Mouse (Mus musculus) kidney, postnatal 14 days (tissue): Measurements from ENCODE around the gene Gm6465.
"Not testable (repeated sequence)": the region's sequence is repeated elsewhere in the genome, so short reads cannot be mapped to it uniquely, and the experiment has no call there.

Source experiments
- DNase-seq: peaks from one replicate; pipeline ENCODE4 v3.0.0; 2022; ENCODE audit warnings: mixed read lengths

Gm6465 gene

DNA sequence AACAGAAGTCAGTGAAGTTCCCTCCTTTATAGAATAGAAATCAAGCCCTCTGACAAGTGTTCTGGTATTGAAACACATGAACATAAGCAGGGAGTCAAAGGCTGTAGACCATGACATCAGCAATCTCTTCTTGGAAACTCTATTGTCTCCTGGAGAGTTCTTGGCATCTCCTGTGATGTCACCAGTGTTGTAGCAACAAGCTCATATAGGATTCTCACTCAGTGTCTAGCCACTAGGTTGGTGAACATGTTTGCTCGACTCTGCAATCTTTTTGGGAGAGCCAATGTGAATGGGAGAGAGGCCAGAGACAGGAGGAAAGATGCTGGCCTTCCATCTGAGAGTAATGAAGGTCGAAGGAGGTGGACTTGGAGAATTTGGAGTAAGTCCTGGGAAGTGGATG is at the start of gene Gm6465:
Gene Gm6465 (plus strand): TSS at position 301 of the 400 bp plus-strand sequence.
- not testable (repeated sequence) for DNase-seq

DNA sequence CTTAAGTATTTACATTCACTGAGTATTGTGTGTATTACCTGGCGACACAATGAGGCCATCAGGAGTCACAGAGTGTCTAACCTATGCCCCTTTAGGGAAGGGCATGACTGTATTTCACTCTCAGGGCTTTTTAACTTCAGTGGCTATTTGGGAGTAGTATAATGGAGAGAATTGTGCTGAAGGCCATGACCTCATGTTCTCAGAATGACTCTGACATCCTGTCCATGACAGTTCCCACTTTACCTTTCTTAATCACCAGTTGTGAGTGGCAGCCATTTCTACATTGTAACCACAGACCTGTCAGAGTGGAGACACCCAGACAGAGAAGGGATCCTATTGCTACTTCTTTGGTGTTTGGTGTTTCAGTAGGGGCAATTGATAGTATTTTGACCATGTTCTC is 485 bp downstream of the Gm6465 start:
- DNase-seq = not testable (repeated sequence)

DNA sequence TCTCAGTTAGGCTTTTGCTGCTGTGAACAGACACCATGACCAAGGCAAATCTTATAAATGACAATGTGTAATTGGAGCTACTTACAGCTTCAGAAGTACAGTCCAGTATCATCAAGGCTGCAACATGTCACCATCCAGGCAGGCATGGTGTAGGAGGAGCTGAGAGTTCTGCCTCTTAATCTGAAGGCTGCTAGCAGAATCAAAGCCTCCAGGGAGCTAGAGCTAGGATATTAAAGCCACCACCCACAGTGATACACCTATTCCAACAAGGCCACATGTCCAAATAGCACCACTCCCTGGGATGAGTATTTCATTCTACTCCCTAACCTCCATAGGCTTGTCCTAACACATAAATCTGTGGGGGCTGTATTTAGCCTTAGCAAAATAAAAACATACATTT is 12.6 kb downstream of the Gm6465 start:
- DNase-seq = peak; percentile 1
